In genomic region chr17:27810569-27811331, GRCm38 (mm10) we compare ENCODE assay signal across 28 mouse cellular contexts. TPM values are rescaled to one million over a fixed set of nuclear protein-coding genes. Genes with fewer than 3 reads are reported as not detected.
DNase-seq lines count a peak whose midpoint lies in the region; ATAC-seq and TF ChIP-seq lines count a peak whose summit lies in the region.
"Had no signal": no experiment of that assay in that cellular context is flagged by ENCODE, and none has a peak within 500 bp of the region (broad histone marks: within the 10 kb centered on the region; RNA-seq: fewer than 3 reads in every experiment).

No protein-coding gene starts in this region.

- H3K4me1 ChIP-seq in liver, adult 2 months (ENCODE audit: control insufficient read depth, insufficient read depth, low read length) = peaks cover 56% of the 10 kb centered on the region
- H3K4me1 ChIP-seq in liver, embryonic 16.5 days (ENCODE audit: control insufficient read depth, low read depth, low read length) = peaks cover 31% of the 10 kb centered on the region
- H3K4me1 ChIP-seq in forebrain, embryonic 11.5 days (replicated peaks; ENCODE audit: control insufficient read depth, insufficient read depth, low read length) = no peaks in the 10 kb centered on the region
- H3K4me1 ChIP-seq in hindbrain, embryonic 14.5 days (replicated peaks; ENCODE audit: control insufficient read depth, insufficient read depth, low read length) = no peaks in the 10 kb centered on the region
- H3K4me1 ChIP-seq: hindbrain, embryonic 15.5 days; lung, embryonic 15.5 days; midbrain, embryonic 15.5 days; neural tube, embryonic 12.5 days had no signal

- peak overlapping the region; percentile 83 for H3K27ac ChIP-seq in gastrocnemius, adult 2 months
- H3K27ac ChIP-seq in liver, adult 2 months (replicated peaks; ENCODE audit: insufficient read depth, low read depth, low read length) = peak overlapping the region; percentile 74
- H3K27ac ChIP-seq in liver, embryonic 16.5 days (ENCODE audit: low read length) = peak overlapping the region; percentile 27; the same call in 1 of the 2 replicates
- H3K27ac ChIP-seq in forebrain, embryonic 11.5 days (ENCODE audit: low read depth, low read length) = no peak overlapping the region
- no peak overlapping the region for H3K27ac ChIP-seq in hindbrain, embryonic 14.5 days
- H3K27ac ChIP-seq: embryonic facial prominence, embryonic 15.5 days; hindbrain, embryonic 15.5 days; left cerebral cortex, adult 2 months; limb, embryonic 15.5 days; lung, embryonic 15.5 days; midbrain, embryonic 15.5 days; neural tube, embryonic 12.5 days had no signal

- no peak for TF ChIP-seq CTCF in gastrocnemius, adult 2 months (IDR thresholded peaks at IDR 0.05)
- no peak for TF ChIP-seq CTCF in liver, adult 2 months (IDR thresholded peaks at IDR 0.05; ENCODE audit: low read depth, low read length)

- 27% methylated on average over 16 of the region's 16 CpGs for WGBS in liver, adult 2 months
- 66% methylated on average over 16 of the region's 16 CpGs for WGBS in liver, embryonic 16.5 days (ENCODE audit: insufficient replicate concordance)
- WGBS in forebrain, embryonic 11.5 days = 92% methylated on average over 16 of the region's 16 CpGs
- 94% methylated on average over 16 of the region's 16 CpGs for WGBS in hindbrain, embryonic 14.5 days

- intact Hi-C loops in gastrocnemius, adult 2 months (cut with DNase I) = no loop called here

- H3K9ac ChIP-seq in liver, adult 2 months (ENCODE audit: low read depth, low read length) = no peak overlapping the region
- H3K9ac ChIP-seq in liver, embryonic 16.5 days (ENCODE audit: low read depth, low read length) = no peak overlapping the region
- H3K9ac ChIP-seq in forebrain, embryonic 11.5 days (ENCODE audit: low read length) = no peak overlapping the region
- no peak overlapping the region for H3K9ac ChIP-seq in hindbrain, embryonic 14.5 days
- H3K9ac ChIP-seq: embryonic facial prominence, embryonic 15.5 days; forebrain, postnatal 0 days; hindbrain, embryonic 15.5 days; limb, embryonic 15.5 days; lung, embryonic 15.5 days; midbrain, embryonic 15.5 days; neural tube, embryonic 12.5 days had no signal

- H3K36me3 ChIP-seq in liver, adult 2 months (ENCODE audit: control insufficient read depth, insufficient read depth, low read length) = no peaks in the 10 kb centered on the region; the same call in 1 of the 2 replicates
- no peaks in the 10 kb centered on the region for H3K36me3 ChIP-seq in liver, embryonic 16.5 days (ENCODE audit: control insufficient read depth, insufficient read depth)
- H3K36me3 ChIP-seq in forebrain, embryonic 11.5 days (ENCODE audit: control insufficient read depth, insufficient read depth, low read length) = no peaks in the 10 kb centered on the region
- no peaks in the 10 kb centered on the region for H3K36me3 ChIP-seq in hindbrain, embryonic 14.5 days (replicated peaks; ENCODE audit: control insufficient read depth, insufficient read depth)
- H3K36me3 ChIP-seq: embryonic facial prominence, embryonic 15.5 days; hindbrain, embryonic 15.5 days; limb, embryonic 15.5 days; lung, embryonic 15.5 days; midbrain, embryonic 15.5 days; neural tube, embryonic 12.5 days had no signal

- no peaks in the 10 kb centered on the region for H3K9me3 ChIP-seq in liver, embryonic 16.5 days (replicated peaks; ENCODE audit: control insufficient read depth, low read length)
- no peaks in the 10 kb centered on the region for H3K9me3 ChIP-seq in forebrain, embryonic 11.5 days (ENCODE audit: control insufficient read depth, low read length)
- no peaks in the 10 kb centered on the region for H3K9me3 ChIP-seq in hindbrain, embryonic 14.5 days (ENCODE audit: control insufficient read depth, low read length)
- H3K9me3 ChIP-seq: embryonic facial prominence, embryonic 15.5 days; hindbrain, embryonic 15.5 days; limb, embryonic 15.5 days; lung, embryonic 15.5 days; megakaryocyte, embryonic 14.5 days; midbrain, embryonic 15.5 days; neural tube, embryonic 12.5 days had no signal

- no peak for TF ChIP-seq POLR2A in liver, adult 2 months (IDR thresholded peaks at IDR 0.05; ENCODE audit: extremely low read depth, insufficient read depth, low read length)

- no peak overlapping the region for H3K4me3 ChIP-seq in gastrocnemius, adult 2 months
- no peak overlapping the region; the same call in 1 of the 2 replicates for H3K4me3 ChIP-seq in liver, adult 2 months (ENCODE audit: insufficient read depth, low read depth, low read length)
- no peak overlapping the region for H3K4me3 ChIP-seq in liver, embryonic 16.5 days (ENCODE audit: low read depth, low read length)
- H3K4me3 ChIP-seq in forebrain, embryonic 11.5 days (ENCODE audit: low read depth, low read length) = no peak overlapping the region
- no peak overlapping the region for H3K4me3 ChIP-seq in hindbrain, embryonic 14.5 days (replicated peaks; ENCODE audit: low read length)
- H3K4me3 ChIP-seq: embryonic facial prominence, embryonic 15.5 days; hindbrain, embryonic 15.5 days; left cerebral cortex, adult 2 months; limb, embryonic 15.5 days; lung, embryonic 15.5 days; megakaryocyte, embryonic 14.5 days; midbrain, embryonic 15.5 days; neural tube, embryonic 12.5 days had no signal

- no peak overlapping the region for H3K4me2 ChIP-seq in liver, embryonic 16.5 days (ENCODE audit: low read depth, low read length)
- H3K4me2 ChIP-seq in forebrain, embryonic 11.5 days (ENCODE audit: low read depth, low read length, severe bottlenecking) = no peak overlapping the region
- H3K4me2 ChIP-seq in hindbrain, embryonic 14.5 days (replicated peaks) = no peak overlapping the region
- H3K4me2 ChIP-seq: embryonic facial prominence, embryonic 15.5 days; hindbrain, embryonic 15.5 days; limb, embryonic 15.5 days; lung, embryonic 15.5 days; midbrain, embryonic 15.5 days; neural tube, embryonic 12.5 days had no signal

- peaks cover 60% of the 10 kb centered on the region for H3K79me2 ChIP-seq in liver, adult 2 months (ENCODE audit: control insufficient read depth, insufficient read depth, low read length)

- ATAC-seq in liver, embryonic 16.5 days (ENCODE audit: low read depth) = no peak
- ATAC-seq in forebrain, embryonic 11.5 days (replicated peaks; ENCODE audit: low FRiP score) = no peak
- no peak for ATAC-seq in hindbrain, embryonic 14.5 days (ENCODE audit: low FRiP score)
- ATAC-seq: forebrain, postnatal 0 days; midbrain, embryonic 15.5 days had no signal

- no peaks in the 10 kb centered on the region for H3K27me3 ChIP-seq in liver, adult 2 months (ENCODE audit: control insufficient read depth, insufficient read depth, low read length)
- H3K27me3 ChIP-seq in liver, embryonic 16.5 days (ENCODE audit: control insufficient read depth, insufficient read depth, low read depth, low read length) = no peaks in the 10 kb centered on the region
- H3K27me3 ChIP-seq in forebrain, embryonic 11.5 days (ENCODE audit: control insufficient read depth, insufficient read depth, low read length) = no peaks in the 10 kb centered on the region
- no peaks in the 10 kb centered on the region for H3K27me3 ChIP-seq in hindbrain, embryonic 14.5 days (ENCODE audit: control insufficient read depth, insufficient read depth, low read length)
- H3K27me3 ChIP-seq: embryonic facial prominence, embryonic 15.5 days; hindbrain, embryonic 15.5 days; limb, embryonic 15.5 days; lung, embryonic 15.5 days; megakaryocyte, embryonic 14.5 days; midbrain, embryonic 15.5 days; neural tube, embryonic 12.5 days had no signal

- DNase-seq in gastrocnemius, adult 2 months = no peak
- DNase-seq in gastrocnemius, postnatal 4 days (ENCODE audit: low spot score in 2 of 2) = no peak
- peak; percentile 73 for DNase-seq in liver, adult 2 months (ENCODE audit: extremely low read depth, low read depth, low spot score)
- no peak for DNase-seq in liver
- no peak for DNase-seq in forebrain, embryonic 11.5 days (ENCODE audit: low spot score)
- no peak for DNase-seq in hindbrain, embryonic 14.5 days (ENCODE audit: low spot score)
- DNase-seq: adrenal gland, postnatal 25 days; cerebellum, adult 9-11 months; forebrain, postnatal 0 days; gastrocnemius, postnatal 36 days; heart, postnatal 4 days; kidney, adult 11 months; layer of hippocampus, adult 9-11 months; left cerebral cortex, postnatal 4 days; lung, postnatal 36 days; right cerebral cortex, postnatal 25 days; spleen, adult 18-20 months; thymus, adult 18-20 months; thymus, postnatal 36 days had no signal

RNA-seq across cellular contexts. Expression of gene D17Wsu92e, which starts 9.7 kb away (rescaled TPM):
- total RNA-seq in gastrocnemius, adult 2 months (2021) = 100 to 1,000 TPM; 182 to 201 TPM
- total RNA-seq in gastrocnemius, postnatal 4 days (2021) = 10 to 100 TPM; 69.7 to 74.0 TPM
- 93.0 and 117 TPM in 2 replicates for total RNA-seq in liver, adult 2 months (2014; rRNA removed)
- polyA plus RNA-seq in liver, adult 2 months (2012; rRNA removed) = 159 and 178 TPM in 2 replicates
- polyA plus RNA-seq in liver, embryonic 16.5 days (2015; fragmentation: Nextera tagmentation; extraction: Ambion mirVana) = 14.3 and 16.8 TPM in 2 replicates
- 12.7 and 14.1 TPM in 2 replicates for polyA plus RNA-seq in forebrain, embryonic 11.5 days (2014; fragmentation: Nextera tagmentation; extraction: Ambion mirVana)
- polyA plus RNA-seq in hindbrain, embryonic 14.5 days (2014; fragmentation: Nextera tagmentation; extraction: Ambion mirVana) = 11.1 and 12.2 TPM in 2 replicates

RNA-seq across cellular contexts. Expression of gene Snrpc, which starts 27.2 kb away (rescaled TPM):
- 10 to 100 TPM; 68.3 to 71.2 TPM for total RNA-seq in gastrocnemius, adult 2 months (2021)
- total RNA-seq in gastrocnemius, postnatal 4 days (2021) = 100 to 1,000 TPM in 1 of 2 experiments, 10 to 100 TPM in 1; 97.3 to 109 TPM
- 24.4 and 27.1 TPM in 2 replicates for total RNA-seq in liver, adult 2 months (2014; rRNA removed)
- 42.2 and 49.6 TPM in 2 replicates for polyA plus RNA-seq in liver, adult 2 months (2012; rRNA removed)
- 105 and 114 TPM in 2 replicates for polyA plus RNA-seq in liver, embryonic 16.5 days (2015; fragmentation: Nextera tagmentation; extraction: Ambion mirVana)
- polyA plus RNA-seq in forebrain, embryonic 11.5 days (2014; fragmentation: Nextera tagmentation; extraction: Ambion mirVana) = 371 and 373 TPM in 2 replicates
- 202 and 223 TPM in 2 replicates for polyA plus RNA-seq in hindbrain, embryonic 14.5 days (2014; fragmentation: Nextera tagmentation; extraction: Ambion mirVana)

RNA-seq across cellular contexts. Expression of gene Uhrf1bp1, which starts 45.5 kb away (rescaled TPM):
- total RNA-seq in gastrocnemius, adult 2 months (2021) = 10 to 100 TPM; 25.9 to 26.0 TPM
- total RNA-seq in gastrocnemius, postnatal 4 days (2021) = 10 to 100 TPM; 19.3 to 19.5 TPM
- total RNA-seq in liver, adult 2 months (2014; rRNA removed) = 5.0 and 5.5 TPM in 2 replicates
- polyA plus RNA-seq in liver, adult 2 months (2012; rRNA removed) = 7.0 and 7.2 TPM in 2 replicates
- 2.4 and 2.5 TPM in 2 replicates for polyA plus RNA-seq in liver, embryonic 16.5 days (2015; fragmentation: Nextera tagmentation; extraction: Ambion mirVana)
- polyA plus RNA-seq in forebrain, embryonic 11.5 days (2014; fragmentation: Nextera tagmentation; extraction: Ambion mirVana) = 7.8 and 9.7 TPM in 2 replicates
- polyA plus RNA-seq in hindbrain, embryonic 14.5 days (2014; fragmentation: Nextera tagmentation; extraction: Ambion mirVana) = 8.2 and 8.9 TPM in 2 replicates

Comparison
In these comparisons a context has a peak if more than half of its experiments do, and no peak if none do; other contexts are left out.
1. H3K27ac ChIP-seq: peak in gastrocnemius, adult 2 months (single experiment), liver, adult 2 months (single experiment) and liver, embryonic 16.5 days (single experiment); none in forebrain, embryonic 11.5 days (single experiment) and hindbrain, embryonic 14.5 days (single experiment).